Mouse (Mus musculus) hindbrain, embryonic 12.5 days (tissue): Measurements from ENCODE around the gene Xylt2. TPM values are rescaled to one million over a fixed set of nuclear protein-coding genes. Genes with fewer than 3 reads are reported as not detected.

ENCODE experiments used
- ATAC-seq: fragments of 200-750 bp; cut with Nextera tagmentation; 2 replicates; pipeline ENCODE4 v1.8.0; 2017; ENCODE audit warnings: moderate TSS enrichment; ENCODE audit not compliant: low FRiP score
- H3K27ac ChIP-seq: fragments of 300-500 bp; sonication (generic); 2 replicates; pipeline ENCODE4 v1.5.1; 2016; ENCODE audit warnings: mild to moderate bottlenecking
- H3K27me3 ChIP-seq: fragments of 300-500 bp; sonication (generic); 2 replicates; pipeline ENCODE4 v1.6.1; 2016; ENCODE audit warnings: mild to moderate bottlenecking
- H3K36me3 ChIP-seq: fragments of 300-500 bp; sonication (generic); 2 replicates; pipeline ENCODE4 v1.6.1; 2016; ENCODE audit warnings: mild to moderate bottlenecking
- H3K4me1 ChIP-seq: fragments of 300-500 bp; sonication (generic); 2 replicates; pipeline ENCODE4 v1.6.1; 2016
- H3K4me2 ChIP-seq: fragments of 300-500 bp; sonication (generic); replicated peaks from 2 replicates; pipeline ENCODE4 v1.6.1; 2016; ENCODE audit warnings: mild to moderate bottlenecking
- H3K4me3 ChIP-seq: fragments of 300-500 bp; sonication (generic); 2 replicates; pipeline ENCODE4 v1.5.1; 2016; ENCODE audit warnings: mild to moderate bottlenecking
- H3K9ac ChIP-seq: fragments of 300-500 bp; sonication (generic); 2 replicates; pipeline ENCODE4 v1.6.1; 2016; ENCODE audit warnings: mild to moderate bottlenecking, moderate library complexity
- H3K9me3 ChIP-seq: fragments of 300-500 bp; sonication (generic); replicated peaks from 2 replicates; pipeline ENCODE4 v1.6.1; 2016; ENCODE audit warnings: mild to moderate bottlenecking
- WGBS: fragments of 180-500 bp; shearing (Covaris S2); methylation state at CpG from one replicate; pipeline ENCODE4 v1.1.7; 2016; 5-methylcytosine and 5-hydroxymethylcytosine counted together
- polyA plus RNA-seq: library from polyadenylated mRNA; unstranded; fragments of >200 nt; fragmentation: Nextera tagmentation; extraction: Ambion mirVana; gene quantifications from 2 replicates; pipeline ENCODE4 v1.2.1, GENCODE M21; 2016

Xylt2 gene
- polyA plus RNA-seq, result 19.4 and 20.3 TPM in 2 replicates

DNA sequence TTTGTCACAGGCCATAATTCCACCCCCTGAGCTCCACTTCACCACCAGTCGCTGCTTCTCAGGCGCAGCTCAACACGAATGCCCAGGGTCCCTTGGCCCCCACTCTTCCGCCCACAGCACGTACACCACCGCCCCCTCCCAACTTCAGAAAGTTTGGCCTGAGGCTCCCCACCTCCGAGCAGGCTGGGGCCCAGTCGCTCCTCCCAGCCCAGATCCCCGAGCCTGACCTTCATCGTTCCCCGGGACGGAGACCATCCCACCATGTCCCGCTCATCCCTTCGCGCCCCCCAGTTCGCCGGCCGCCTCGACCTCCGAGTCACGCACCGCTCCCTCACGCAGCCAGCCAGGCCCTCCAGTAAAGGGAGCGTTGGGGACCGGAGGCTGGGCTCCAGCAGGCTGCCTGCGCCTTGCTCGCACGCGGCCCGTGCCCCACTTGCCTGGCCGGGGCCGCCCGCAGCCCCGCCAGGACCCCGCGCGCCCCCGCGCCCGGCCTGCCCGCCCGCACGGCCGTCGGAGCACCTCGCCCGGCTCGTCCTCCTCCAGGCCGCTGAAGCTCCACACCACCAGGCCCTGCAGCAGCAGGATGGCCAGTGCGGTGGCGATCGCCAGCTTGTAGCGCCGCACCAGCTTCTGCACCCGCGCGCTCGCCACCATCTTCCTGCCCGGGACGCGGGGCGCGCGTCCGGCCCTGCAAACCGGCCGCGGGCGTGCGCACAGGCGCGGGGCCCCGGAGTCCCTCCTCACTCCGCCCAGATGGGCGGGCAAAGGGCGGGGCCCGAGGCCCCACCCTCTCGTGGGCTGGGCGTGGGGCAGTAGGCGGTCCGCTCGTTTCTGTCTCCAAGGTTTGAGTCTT, at the start of gene Xylt2:
Xylt2 (minus strand) TSS at position 762 of the 853 bp plus-strand sequence.
- Histone ChIP-seq H3K4me1 (peaks cover 26% of the 10 kb centered on the region), H3K36me3 (no peaks in the 10 kb centered on the region), H3K9me3 (no peaks in the 10 kb centered on the region), H3K4me3 (peak within 1 kb of the TSS; percentile 69), H3K9ac (peak within 1 kb of the TSS; percentile 83), H3K27ac (peak within 1 kb of the TSS; percentile 95), H3K4me2 (peak within 1 kb of the TSS; percentile 84), H3K27me3 (no peaks in the 10 kb centered on the region)
- under 1% methylated on average over 78 of the region's 82 CpGs for WGBS
- peak; percentile 94 for ATAC-seq

DNA sequence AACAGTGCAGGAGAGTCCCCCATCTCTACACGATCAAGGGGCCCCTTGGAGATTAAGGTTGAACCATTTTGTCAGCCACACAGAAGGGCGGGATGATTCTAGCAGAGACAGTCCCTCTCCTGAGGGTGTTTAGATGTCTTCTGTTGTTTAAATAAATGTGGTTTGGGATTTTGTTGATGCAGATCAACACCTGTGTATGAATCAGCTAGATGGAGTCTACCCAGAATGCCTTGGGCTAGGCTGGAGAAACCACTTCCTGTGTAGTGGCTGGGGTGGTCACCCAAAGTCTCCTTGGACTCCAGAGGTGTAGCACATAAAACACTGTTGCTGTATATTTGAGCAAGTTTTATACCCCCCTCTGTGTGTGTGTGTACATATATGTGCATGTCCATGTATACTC, 41.9 kb upstream of the Xylt2 start:
- Histone ChIP-seq H3K9ac (no peak overlapping the region), H3K36me3 (no peaks in the 10 kb centered on the region), H3K4me2 (no peak overlapping the region), H3K4me1 (peaks cover 10% of the 10 kb centered on the region), H3K9me3 (no peaks in the 10 kb centered on the region), H3K27ac (no peak overlapping the region), H3K4me3 (no peak overlapping the region), H3K27me3 (no peaks in the 10 kb centered on the region)
- no peak for ATAC-seq
- WGBS, result 85% methylated on average over 2 of the region's 2 CpGs

DNA sequence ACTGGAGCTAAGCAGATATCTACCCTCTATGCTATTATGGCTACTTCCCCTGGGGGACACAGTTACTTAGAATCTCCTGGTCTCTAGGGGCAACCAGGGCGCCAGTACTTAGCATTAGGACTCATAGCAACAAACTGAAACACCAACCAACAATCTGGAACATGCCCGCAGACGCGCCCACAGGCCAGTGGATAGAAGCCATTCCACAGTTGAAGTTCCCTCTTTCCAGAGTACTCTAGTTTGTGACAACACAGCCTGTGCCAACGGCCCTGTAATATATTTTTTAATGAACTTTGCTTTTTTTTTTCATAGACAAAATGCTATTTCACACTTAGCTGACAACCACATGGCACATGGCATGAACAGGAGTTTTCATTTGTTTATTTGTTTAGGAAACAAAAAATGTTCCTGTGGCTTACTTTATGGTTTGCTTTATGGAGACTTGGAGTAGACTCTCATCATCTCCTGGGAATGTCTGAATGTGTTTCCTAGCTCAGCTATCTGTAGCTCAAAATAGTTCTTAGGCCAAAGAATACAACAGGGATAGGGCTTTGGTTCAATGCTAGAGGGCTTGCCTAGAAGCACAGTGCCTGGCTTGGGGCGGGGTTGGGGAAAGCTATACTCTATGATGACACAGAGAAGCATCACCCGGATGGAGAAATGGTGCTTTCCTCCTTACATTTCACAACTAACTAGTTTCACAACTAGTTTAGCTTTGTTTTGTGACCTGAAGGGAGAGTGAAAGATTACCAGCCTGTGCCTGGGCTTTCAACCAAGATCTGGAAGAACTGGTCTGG, 41.0 kb upstream of the Xylt2 start:
- H3K4me2 ChIP-seq, result no peak overlapping the region
- peaks cover 13% of the 10 kb centered on the region for H3K4me1 ChIP-seq
- no peak for ATAC-seq
- no peaks in the 10 kb centered on the region for H3K36me3 ChIP-seq
- H3K9me3 ChIP-seq, result no peaks in the 10 kb centered on the region
- 89% methylated on average over 7 of the region's 7 CpGs for WGBS
- no peak overlapping the region for H3K27ac ChIP-seq
- no peak overlapping the region for H3K9ac ChIP-seq
- H3K4me3 ChIP-seq, result no peak overlapping the region
- no peaks in the 10 kb centered on the region for H3K27me3 ChIP-seq

DNA sequence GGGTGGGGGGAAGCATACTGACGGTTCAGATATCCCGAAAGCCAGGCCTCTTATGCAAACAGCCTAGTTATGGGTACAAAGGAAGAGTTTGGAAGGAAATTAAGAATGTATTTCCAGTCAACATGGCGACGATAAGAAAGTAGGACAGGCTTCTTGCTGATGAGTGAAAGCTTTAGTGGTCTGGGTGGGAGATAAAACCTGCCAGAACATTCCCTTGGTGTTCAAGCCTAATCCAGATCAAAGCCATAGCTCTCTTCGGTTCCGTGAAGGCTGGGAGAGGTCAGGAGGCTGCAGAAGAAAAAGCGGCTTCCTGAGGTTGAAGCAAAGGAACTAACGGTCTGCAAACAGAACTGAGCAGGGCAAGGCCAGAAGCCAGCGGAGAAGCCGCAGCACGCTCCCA, 39.9 kb upstream of the Xylt2 start:
- H3K27ac ChIP-seq, result no peak overlapping the region
- ATAC-seq, result no peak

DNA sequence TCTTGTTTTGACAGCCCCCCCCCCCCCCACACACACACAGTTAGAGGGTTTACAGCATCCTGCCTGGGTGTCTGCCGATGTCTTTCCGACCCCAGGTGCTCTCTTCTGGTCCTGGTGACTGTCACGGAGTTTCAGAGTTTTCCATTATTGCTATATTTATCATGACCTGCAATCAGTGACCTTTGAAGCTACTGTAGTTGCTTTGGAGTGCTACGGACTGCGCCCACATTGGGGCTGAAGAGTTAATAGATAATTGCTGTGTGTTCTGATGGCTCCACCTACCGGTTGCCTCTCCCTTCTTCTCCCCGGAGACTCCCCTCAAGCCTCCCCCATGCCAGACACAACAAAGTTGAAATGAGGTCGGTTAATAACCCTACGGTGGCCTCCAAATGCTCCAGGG, 39.4 kb upstream of the Xylt2 start:
- Histone ChIP-seq H3K27ac (no peak overlapping the region), H3K27me3 (no peaks in the 10 kb centered on the region), H3K4me1 (peaks cover 15% of the 10 kb centered on the region), H3K4me3 (no peak overlapping the region), H3K9me3 (no peaks in the 10 kb centered on the region), H3K9ac (no peak overlapping the region), H3K36me3 (no peaks in the 10 kb centered on the region), H3K4me2 (no peak overlapping the region)
- 10% methylated on average over 9 of the region's 9 CpGs for WGBS
- no peak for ATAC-seq

More for the DNA sequence above, 39.9 kb upstream of the Xylt2 start:
- Histone ChIP-seq H3K27me3 (no peaks in the 10 kb centered on the region), H3K4me2 (no peak overlapping the region), H3K4me1 (peaks cover 15% of the 10 kb centered on the region), H3K9me3 (no peaks in the 10 kb centered on the region), H3K9ac (no peak overlapping the region), H3K36me3 (no peaks in the 10 kb centered on the region), H3K4me3 (no peak overlapping the region)
- WGBS, result 43% methylated on average over 11 of the region's 11 CpGs

DNA sequence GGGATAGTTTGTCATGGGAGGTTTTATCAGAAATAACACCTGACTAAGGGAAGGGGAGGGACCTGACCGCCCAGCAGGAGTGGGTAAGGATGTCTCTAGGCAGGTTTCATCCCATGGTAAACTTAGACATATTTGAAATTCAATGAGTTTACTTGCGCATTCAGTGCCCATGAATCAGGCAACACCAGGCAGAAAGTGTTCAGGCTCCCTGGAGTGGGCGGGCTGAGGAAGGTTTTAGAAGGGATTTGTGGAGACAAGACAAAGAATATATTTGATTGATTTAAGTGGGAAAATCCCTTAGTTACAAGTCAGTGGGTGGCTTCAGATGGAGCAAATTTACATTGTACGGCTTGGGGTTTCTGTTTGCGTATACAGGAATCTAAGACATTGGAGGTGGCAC, 38.3 kb upstream of the Xylt2 start:
- no peak overlapping the region for H3K4me2 ChIP-seq
- ATAC-seq, result no peak
- H3K27ac ChIP-seq, result no peak overlapping the region
- H3K9ac ChIP-seq, result no peak overlapping the region
- H3K36me3 ChIP-seq, result no peaks in the 10 kb centered on the region
- peaks cover 15% of the 10 kb centered on the region for H3K4me1 ChIP-seq
- H3K4me3 ChIP-seq, result no peak overlapping the region
- no peaks in the 10 kb centered on the region for H3K27me3 ChIP-seq
- no peaks in the 10 kb centered on the region for H3K9me3 ChIP-seq
- 73% methylated on average over 5 of the region's 5 CpGs for WGBS

DNA sequence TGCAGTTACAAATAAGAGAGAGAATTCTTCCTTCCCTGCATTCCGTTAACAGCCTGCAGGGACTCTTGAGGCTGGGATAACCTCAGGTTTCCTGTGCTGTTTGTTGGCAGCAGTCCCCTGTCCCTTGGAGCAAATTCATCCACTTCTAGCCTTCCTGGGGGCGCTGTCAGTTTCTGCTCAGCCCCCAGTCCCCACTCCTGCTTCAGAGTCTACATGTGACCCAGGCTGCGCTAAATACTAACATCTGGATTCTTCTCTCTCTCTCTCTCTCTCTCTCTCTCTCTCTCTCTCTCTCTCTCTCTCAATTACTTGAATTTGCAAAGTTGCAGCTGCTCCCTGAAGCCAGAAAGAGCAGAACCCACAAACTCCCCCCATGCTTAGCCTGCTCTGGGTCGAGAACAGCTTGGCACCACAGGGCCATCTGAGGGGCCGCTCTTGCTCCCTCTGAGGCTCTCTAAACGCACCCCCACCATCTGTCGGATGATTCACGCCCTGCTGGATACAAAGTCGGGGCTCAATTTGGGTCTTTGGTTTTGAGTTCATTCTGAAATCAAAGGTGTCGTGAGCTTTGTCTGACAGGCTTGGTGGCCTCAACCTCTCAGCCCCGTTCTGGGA, 36.0 kb upstream of the Xylt2 start:
- no peak overlapping the region for H3K4me2 ChIP-seq
- no peak for ATAC-seq
- no peaks in the 10 kb centered on the region for H3K36me3 ChIP-seq
- no peaks in the 10 kb centered on the region for H3K27me3 ChIP-seq
- H3K9me3 ChIP-seq, result no peaks in the 10 kb centered on the region
- H3K9ac ChIP-seq, result no peak overlapping the region; the same call in 1 of the 2 replicates
- no peak overlapping the region for H3K27ac ChIP-seq
- no peak overlapping the region for H3K4me3 ChIP-seq
- peaks cover 15% of the 10 kb centered on the region for H3K4me1 ChIP-seq
- WGBS, result 53% methylated on average over 11 of the region's 11 CpGs

DNA sequence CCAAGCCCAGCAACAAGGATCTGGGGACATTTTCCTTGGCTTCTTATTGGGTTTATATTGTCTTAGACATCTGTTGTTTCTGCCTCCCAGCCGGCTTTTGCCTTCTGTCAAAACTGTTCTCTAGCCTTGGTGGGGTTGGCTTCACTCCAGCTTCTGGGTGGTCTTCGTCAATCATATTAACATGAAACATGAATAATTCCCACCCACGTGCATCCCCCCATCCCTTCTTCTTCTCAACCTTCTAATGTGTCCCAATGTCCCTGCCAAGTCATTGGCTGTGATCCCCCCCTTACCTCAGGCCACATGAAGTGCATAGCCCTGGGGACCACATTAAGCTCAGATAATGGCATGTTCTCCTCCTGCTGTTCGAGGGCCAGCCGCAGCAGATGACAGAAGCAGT, 27.2 kb upstream of the Xylt2 start, which contains the start of gene Gm11541:
Gm11541 (minus strand) TSS at position 28 of the 400 bp plus-strand sequence.
- Histone ChIP-seq H3K27me3 (no peaks in the 10 kb centered on the region), H3K9ac (no peak within 1 kb of the TSS), H3K4me2 (no peak within 1 kb of the TSS), H3K27ac (no peak within 1 kb of the TSS), H3K4me1 (peaks cover 9% of the 10 kb centered on the region), H3K4me3 (no peak within 1 kb of the TSS), H3K36me3 (no peaks in the 10 kb centered on the region), H3K9me3 (no peaks in the 10 kb centered on the region)
- WGBS, result 69% methylated on average over 5 of the region's 5 CpGs
- no peak for ATAC-seq

DNA sequence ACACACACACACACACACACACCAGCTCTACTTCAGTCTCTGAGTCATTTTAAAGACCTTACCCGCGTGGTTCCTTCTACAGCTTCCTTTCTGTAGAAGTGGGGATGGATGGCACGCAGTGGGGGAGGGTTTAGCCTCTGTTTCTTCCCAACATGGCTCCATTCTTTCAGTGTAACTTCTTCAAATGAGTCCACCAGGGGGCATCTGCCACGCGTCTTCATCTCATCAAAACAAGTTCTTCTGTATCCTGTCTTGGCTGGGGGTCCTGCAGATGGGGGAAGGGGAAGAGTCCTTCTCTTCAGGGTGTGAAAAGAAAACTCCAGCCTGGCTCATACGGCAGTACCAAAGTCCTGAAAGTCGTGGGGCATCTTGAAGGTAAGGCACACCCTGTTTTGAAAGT, 26.7 kb upstream of the Xylt2 start:
- H3K4me1 ChIP-seq, result peaks cover 9% of the 10 kb centered on the region
- H3K4me2 ChIP-seq, result no peak overlapping the region
- no peak overlapping the region for H3K4me3 ChIP-seq
- no peak overlapping the region for H3K9ac ChIP-seq
- no peaks in the 10 kb centered on the region for H3K27me3 ChIP-seq
- no peaks in the 10 kb centered on the region for H3K9me3 ChIP-seq
- no peaks in the 10 kb centered on the region for H3K36me3 ChIP-seq
- no peak overlapping the region for H3K27ac ChIP-seq
- ATAC-seq, result no peak
- WGBS, result 41% methylated on average over 7 of the region's 7 CpGs

DNA sequence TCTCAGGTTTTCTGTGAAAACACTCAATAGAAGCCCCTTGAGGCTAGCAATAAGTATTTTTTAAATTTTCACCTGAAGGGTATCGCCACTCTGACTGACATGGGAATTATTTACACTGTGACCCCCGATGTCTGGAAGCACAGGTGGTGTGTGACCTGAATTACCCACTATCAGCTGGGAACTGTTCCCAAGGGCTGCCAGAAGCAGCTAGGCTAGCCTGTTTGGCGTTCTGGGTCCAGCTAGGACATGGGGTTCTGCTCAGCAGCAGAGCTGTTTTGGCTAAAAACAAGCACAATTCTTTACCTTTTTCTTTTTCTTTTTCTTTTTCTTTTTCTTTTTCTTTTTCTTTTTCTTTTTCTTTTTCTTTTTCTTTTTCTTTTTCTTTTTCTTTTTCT, 24.9 kb upstream of the Xylt2 start:
- 39% methylated on average over 3 of the region's 3 CpGs for WGBS
- no peak overlapping the region for H3K9ac ChIP-seq

DNA sequence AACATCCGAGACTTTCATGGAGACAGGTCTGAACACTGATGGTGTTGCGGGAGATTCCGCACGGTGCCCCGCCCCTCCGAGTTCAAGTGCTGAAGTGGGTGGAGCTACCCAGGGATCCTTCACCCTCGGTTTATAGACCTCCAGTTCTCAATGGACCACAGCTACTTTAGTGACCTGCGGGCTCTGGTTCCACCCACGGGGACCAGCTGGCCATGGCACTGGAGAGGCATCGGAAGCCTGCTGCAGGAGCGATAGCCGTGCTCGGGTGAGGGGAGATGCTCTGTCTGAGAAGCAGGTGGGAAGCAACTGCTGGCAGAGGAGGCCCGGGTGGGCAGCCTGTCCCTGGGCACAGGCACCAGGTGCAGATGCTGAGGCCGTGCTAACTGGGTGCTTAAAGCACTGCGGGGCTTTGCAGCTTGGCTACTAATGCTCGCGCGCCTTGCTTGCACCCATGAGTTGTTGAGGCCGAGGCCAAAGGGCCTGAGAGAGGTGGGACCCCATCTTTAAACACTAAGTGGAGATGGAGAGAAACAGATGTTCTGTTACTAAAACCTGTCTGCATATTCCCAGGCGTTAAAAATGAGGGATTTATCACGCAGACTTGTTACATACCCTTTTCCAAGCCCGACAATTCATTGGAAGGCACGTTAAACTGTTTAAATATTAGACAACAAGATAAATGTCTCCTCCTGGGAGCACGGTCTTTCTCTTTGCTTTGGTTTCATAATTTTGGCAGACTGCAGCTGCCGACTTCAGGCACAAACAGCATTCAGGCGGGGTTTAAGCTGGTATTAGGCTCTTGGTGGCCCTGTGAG, 24.3 kb upstream of the Xylt2 start:
- ATAC-seq, result no peak
- H3K4me1 ChIP-seq, result peaks cover 16% of the 10 kb centered on the region
- H3K27ac ChIP-seq, result no peak overlapping the region
- H3K9ac ChIP-seq, result no peak overlapping the region
- H3K36me3 ChIP-seq, result no peaks in the 10 kb centered on the region
- H3K4me3 ChIP-seq, result no peak overlapping the region
- H3K4me2 ChIP-seq, result 0 out of 2 replicates have a peak overlapping the region, but pooled peaks have one; percentile 8
- 56% methylated on average over 27 of the region's 27 CpGs for WGBS
- H3K27me3 ChIP-seq, result no peaks in the 10 kb centered on the region
- H3K9me3 ChIP-seq, result no peaks in the 10 kb centered on the region

More for the DNA sequence above, 24.9 kb upstream of the Xylt2 start:
- no peaks in the 10 kb centered on the region for H3K9me3 ChIP-seq
- H3K4me1 ChIP-seq, result peaks cover 16% of the 10 kb centered on the region
- H3K27me3 ChIP-seq, result no peaks in the 10 kb centered on the region
- H3K36me3 ChIP-seq, result no peaks in the 10 kb centered on the region
- H3K4me2 ChIP-seq, result no peak overlapping the region
- no peak overlapping the region for H3K4me3 ChIP-seq
- no peak for ATAC-seq
- H3K27ac ChIP-seq, result no peak overlapping the region
